Mouse (Mus musculus): ENCODE measurements around the gene Anapc13. TPM values are rescaled to one million over a fixed set of nuclear protein-coding genes. Genes with fewer than 3 reads are reported as not detected.

The Anapc13 gene
- polyA plus RNA-seq, 1 experiment from 2014 or later, result 91.9 TPM

DNA sequence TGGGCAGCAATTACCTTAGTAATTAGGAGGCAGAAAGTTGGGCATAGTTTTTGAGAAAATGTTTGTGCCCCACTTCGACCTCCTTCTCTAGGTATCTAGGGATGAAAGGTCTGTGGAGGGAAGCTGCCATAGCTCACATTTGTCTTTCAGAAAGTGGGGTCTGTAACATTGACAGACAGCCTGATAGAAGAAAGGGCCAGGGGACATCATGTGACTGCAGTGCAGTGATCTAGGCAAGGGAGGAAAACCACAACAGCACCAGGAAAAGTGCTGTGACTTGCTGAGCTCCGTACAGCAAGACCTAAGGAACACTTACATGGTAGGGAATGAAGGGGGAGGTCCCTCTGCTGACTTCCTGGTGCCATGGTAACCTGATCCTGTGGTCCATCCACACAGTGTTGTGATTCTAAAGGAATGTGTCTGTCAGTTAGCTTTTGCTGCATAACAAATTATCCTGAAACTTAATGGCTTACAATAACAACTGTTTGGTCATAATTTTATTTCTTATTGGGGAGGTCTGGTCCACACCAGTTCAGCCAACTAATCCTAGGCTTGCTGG lies 5.6 kb downstream of the Anapc13 start:
- ATAC-seq (ENCODE audit: insufficient read depth), result no peak
- H3K4me2 ChIP-seq, result no peak overlapping the region
- no peaks in the 10 kb centered on the region for H3K27me3 ChIP-seq
- H3K4me1 ChIP-seq (replicated peaks), result peaks cover 17% of the 10 kb centered on the region
- H3K36me3 ChIP-seq (replicated peaks), result peaks cover 19% of the 10 kb centered on the region; the same call in 1 of the 2 replicates
- H3K9ac ChIP-seq, result no peak overlapping the region
- H3K27ac ChIP-seq (replicated peaks), result no peak overlapping the region
- H3K9me3 ChIP-seq (replicated peaks), result no peaks in the 10 kb centered on the region
- no peak overlapping the region for H3K4me3 ChIP-seq (replicated peaks)
- WGBS (ENCODE audit: insufficient replicate concordance), result 32% methylated on average over 2 of the region's 2 CpGs

DNA sequence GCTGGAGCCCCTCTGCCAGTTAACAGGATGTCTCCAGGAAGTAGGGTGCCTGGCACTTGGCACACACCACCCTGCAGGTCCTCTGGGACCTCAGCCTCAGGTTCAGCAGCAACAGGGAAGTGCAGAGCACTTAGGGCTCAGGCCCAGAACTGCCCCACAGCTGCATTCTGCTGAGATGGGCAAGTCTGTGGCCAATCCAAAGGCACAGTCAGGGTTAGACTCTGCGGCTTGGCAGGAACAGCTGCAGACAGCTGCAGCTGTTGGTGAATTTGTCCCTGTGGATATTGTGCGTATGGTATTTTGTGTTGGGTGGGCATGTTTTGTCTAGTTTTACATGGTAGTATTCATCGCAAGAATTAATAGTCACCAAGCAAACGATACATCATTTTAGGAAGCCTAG lies 6.1 kb downstream of the Anapc13 start:
- no peaks in the 10 kb centered on the region for H3K27me3 ChIP-seq
- H3K27ac ChIP-seq (replicated peaks), result no peak overlapping the region
- peaks cover 19% of the 10 kb centered on the region; the same call in 1 of the 2 replicates for H3K36me3 ChIP-seq (replicated peaks)
- H3K4me3 ChIP-seq (replicated peaks), result no peak overlapping the region
- no peak for ATAC-seq (ENCODE audit: insufficient read depth)
- H3K9ac ChIP-seq, result no peak overlapping the region
- no peak overlapping the region for H3K4me2 ChIP-seq
- WGBS (ENCODE audit: insufficient replicate concordance), result 78% methylated on average over 4 of the region's 4 CpGs
- peaks cover 14% of the 10 kb centered on the region for H3K4me1 ChIP-seq (replicated peaks)
- no peaks in the 10 kb centered on the region for H3K9me3 ChIP-seq (replicated peaks)

GRCm38 (mm10) chr9:102632923-102633537 lies 6.9 kb downstream of the Anapc13 start:
- 39% methylated on average over 1 of the region's 1 CpGs for WGBS (ENCODE audit: insufficient replicate concordance)
- Histone ChIP-seq H3K9ac (no peak overlapping the region), H3K9me3 (replicated peaks) (no peaks in the 10 kb centered on the region), H3K36me3 (replicated peaks) (peaks cover 19% of the 10 kb centered on the region; the same call in 1 of the 2 replicates), H3K4me3 (replicated peaks) (no peak overlapping the region), H3K4me2 (no peak overlapping the region), H3K27me3 (no peaks in the 10 kb centered on the region), H3K4me1 (replicated peaks) (peaks cover 5% of the 10 kb centered on the region), H3K27ac (replicated peaks) (no peak overlapping the region)
- no peak for ATAC-seq (ENCODE audit: insufficient read depth)

- no peak overlapping the region for H3K4me3 ChIP-seq (replicated peaks)
- H3K27me3 ChIP-seq, result no peaks in the 10 kb centered on the region
- no peaks in the 10 kb centered on the region for H3K4me1 ChIP-seq (replicated peaks)
- H3K4me2 ChIP-seq, result no peak overlapping the region
- no peak overlapping the region for H3K9ac ChIP-seq
- H3K9me3 ChIP-seq (replicated peaks), result no peaks in the 10 kb centered on the region
- no peak overlapping the region for H3K27ac ChIP-seq (replicated peaks)
- 71% methylated on average over 8 of the region's 8 CpGs for WGBS (ENCODE audit: insufficient replicate concordance)
- no peak for ATAC-seq (ENCODE audit: insufficient read depth)
- peaks cover 19% of the 10 kb centered on the region; the same call in 1 of the 2 replicates for H3K36me3 ChIP-seq (replicated peaks)
Measured at GRCm38 (mm10) chr9:102634453-102634852, 8.4 kb downstream of the Anapc13 start.

DNA sequence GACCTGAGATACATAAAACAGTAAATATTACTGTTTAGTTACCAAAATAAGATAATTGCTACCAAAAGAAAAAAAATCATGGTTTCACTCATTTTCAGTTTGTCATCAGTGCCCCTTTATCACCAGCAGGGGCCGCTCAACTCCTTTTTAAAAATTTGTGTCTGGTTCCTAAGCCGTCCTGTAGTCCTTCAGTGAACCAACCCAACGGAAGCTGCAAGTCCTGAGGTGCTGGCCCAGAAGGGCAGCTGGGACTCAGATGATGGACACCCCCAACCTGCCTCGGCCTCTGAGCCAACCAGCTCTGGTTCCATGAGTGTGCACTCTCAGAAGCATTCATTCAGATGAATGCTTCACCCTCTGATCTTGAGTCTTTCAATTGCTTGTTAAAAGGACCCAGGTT lies 10.5 kb downstream of the Anapc13 start:
- WGBS (ENCODE audit: insufficient replicate concordance), result 2% methylated on average over 4 of the region's 4 CpGs
- H3K27me3 ChIP-seq, result no peaks in the 10 kb centered on the region
- no peaks in the 10 kb centered on the region for H3K4me1 ChIP-seq (replicated peaks)
- no peak overlapping the region for H3K27ac ChIP-seq (replicated peaks)
- no peak overlapping the region for H3K9ac ChIP-seq
- ATAC-seq (ENCODE audit: insufficient read depth), result no peak
- no peak overlapping the region for H3K4me2 ChIP-seq
- no peaks in the 10 kb centered on the region for H3K9me3 ChIP-seq (replicated peaks)
- peaks cover 13% of the 10 kb centered on the region; the same call in 1 of the 2 replicates for H3K36me3 ChIP-seq (replicated peaks)
- H3K4me3 ChIP-seq (replicated peaks), result no peak overlapping the region

DNA sequence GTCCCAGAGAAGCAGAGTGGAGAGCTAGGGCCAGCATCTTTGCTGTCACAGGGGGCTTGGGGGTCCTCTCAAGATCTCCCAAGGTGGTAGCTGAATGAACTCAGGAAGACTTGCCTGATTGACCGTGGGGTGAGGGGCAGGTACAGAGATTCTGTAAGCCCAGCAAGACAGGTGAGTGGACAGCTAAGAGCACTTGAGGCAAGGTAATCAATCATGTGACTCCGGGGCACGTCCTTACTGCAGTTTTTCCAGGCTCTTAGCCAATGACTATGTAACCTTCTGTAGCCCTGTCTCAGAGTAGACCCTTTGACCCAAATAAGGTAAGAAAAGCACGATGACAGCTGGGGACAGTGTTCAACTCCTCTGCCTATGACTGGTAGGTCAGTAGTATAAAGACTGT lies 11.0 kb downstream of the Anapc13 start:
- Histone ChIP-seq H3K4me1 (replicated peaks) (no peaks in the 10 kb centered on the region), H3K27ac (replicated peaks) (no peak overlapping the region), H3K27me3 (no peaks in the 10 kb centered on the region), H3K4me3 (replicated peaks) (no peak overlapping the region), H3K4me2 (no peak overlapping the region), H3K36me3 (replicated peaks) (peaks cover 13% of the 10 kb centered on the region; the same call in 1 of the 2 replicates), H3K9ac (no peak overlapping the region), H3K9me3 (replicated peaks) (no peaks in the 10 kb centered on the region)
- ATAC-seq (ENCODE audit: insufficient read depth), result no peak
- WGBS (ENCODE audit: insufficient replicate concordance), result 48% methylated on average over 4 of the region's 4 CpGs

DNA sequence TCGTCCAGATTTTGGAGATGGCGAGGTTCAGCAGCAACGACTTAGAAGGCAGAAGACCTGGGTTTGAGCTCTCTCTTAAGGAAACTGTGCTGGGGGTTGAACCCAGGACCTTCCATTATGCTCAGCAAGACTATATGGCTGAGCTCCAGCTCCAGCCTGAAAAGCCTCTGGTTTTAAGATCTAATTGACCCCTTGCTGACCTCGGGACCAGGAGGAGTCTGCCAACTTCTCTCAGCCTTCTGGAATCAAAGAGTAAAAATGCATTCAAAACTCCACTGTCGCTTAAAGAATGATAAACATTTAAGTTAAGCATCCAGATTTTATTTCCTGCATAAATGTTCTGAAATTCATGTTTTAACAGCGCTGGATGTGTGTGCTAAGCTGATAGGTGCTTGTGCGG lies 12.9 kb downstream of the Anapc13 start:
- Histone ChIP-seq H3K36me3 (replicated peaks) (peaks cover 6% of the 10 kb centered on the region; the same call in 1 of the 2 replicates), H3K4me1 (replicated peaks) (no peaks in the 10 kb centered on the region), H3K4me2 (no peak overlapping the region), H3K27me3 (peaks cover 4% of the 10 kb centered on the region; the same call in 1 of the 2 replicates), H3K4me3 (replicated peaks) (no peak overlapping the region), H3K9ac (no peak overlapping the region), H3K27ac (replicated peaks) (no peak overlapping the region), H3K9me3 (replicated peaks) (no peaks in the 10 kb centered on the region)
- WGBS (ENCODE audit: insufficient replicate concordance), result 63% methylated on average over 7 of the region's 7 CpGs
- ATAC-seq (ENCODE audit: insufficient read depth), result no peak

DNA sequence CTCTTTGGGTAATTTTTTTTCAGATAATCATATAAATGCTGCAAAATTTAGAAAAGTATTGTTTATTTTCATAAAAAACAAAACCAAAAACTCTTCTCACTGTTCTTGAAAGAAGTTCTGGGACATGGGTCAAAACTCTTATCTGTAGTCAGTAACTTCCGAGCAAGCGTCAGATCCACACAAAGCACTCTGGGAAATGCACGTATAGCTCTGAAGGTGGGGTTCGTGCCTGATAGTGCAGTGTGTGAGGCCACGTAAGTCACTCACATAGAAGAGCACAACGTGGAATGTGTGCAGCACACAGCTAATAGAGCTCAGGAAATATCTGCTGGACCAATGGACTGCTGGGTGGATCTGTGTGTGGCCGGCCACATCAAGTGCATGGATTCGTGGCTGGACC lies 13.4 kb downstream of the Anapc13 start:
- Histone ChIP-seq H3K4me3 (replicated peaks) (no peak overlapping the region), H3K9ac (no peak overlapping the region), H3K4me1 (replicated peaks) (no peaks in the 10 kb centered on the region), H3K9me3 (replicated peaks) (no peaks in the 10 kb centered on the region), H3K27ac (replicated peaks) (no peak overlapping the region), H3K36me3 (replicated peaks) (peaks cover under 1% of the 10 kb centered on the region; the same call in 1 of the 2 replicates), H3K27me3 (peaks cover 7% of the 10 kb centered on the region; the same call in 1 of the 2 replicates), H3K4me2 (no peak overlapping the region)
- 62% methylated on average over 8 of the region's 8 CpGs for WGBS (ENCODE audit: insufficient replicate concordance)
- ATAC-seq (ENCODE audit: insufficient read depth), result no peak

DNA sequence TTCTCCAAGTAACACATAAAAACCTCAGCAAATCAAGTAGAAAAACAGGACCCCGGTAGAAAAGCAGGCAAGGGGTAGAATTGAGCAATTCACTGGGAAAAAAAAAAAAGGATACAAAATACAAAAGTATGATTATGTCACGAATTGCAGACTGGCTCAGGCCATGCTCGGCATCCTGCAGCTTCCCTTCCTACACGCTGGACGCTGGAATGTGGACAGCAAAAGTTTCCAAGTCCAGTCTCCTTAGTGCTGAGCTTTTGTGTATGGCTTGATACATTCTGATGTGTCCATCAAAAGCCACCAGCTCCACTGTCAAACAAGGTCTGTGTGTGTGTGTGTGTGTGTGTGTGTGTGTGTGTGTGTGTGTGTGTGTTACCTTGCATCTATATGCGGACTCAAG lies 15.4 kb downstream of the Anapc13 start:
- H3K4me3 ChIP-seq (replicated peaks), result no peak overlapping the region
- 55% methylated on average over 6 of the region's 6 CpGs for WGBS (ENCODE audit: insufficient replicate concordance)
- H3K27ac ChIP-seq (replicated peaks), result no peak overlapping the region
- no peaks in the 10 kb centered on the region for H3K9me3 ChIP-seq (replicated peaks)
- no peaks in the 10 kb centered on the region for H3K4me1 ChIP-seq (replicated peaks)
- no peak overlapping the region for H3K4me2 ChIP-seq
- no peaks in the 10 kb centered on the region for H3K36me3 ChIP-seq (replicated peaks)
- H3K27me3 ChIP-seq, result peaks cover 7% of the 10 kb centered on the region; the same call in 1 of the 2 replicates
- ATAC-seq (ENCODE audit: insufficient read depth), result no peak
- no peak overlapping the region for H3K9ac ChIP-seq

DNA sequence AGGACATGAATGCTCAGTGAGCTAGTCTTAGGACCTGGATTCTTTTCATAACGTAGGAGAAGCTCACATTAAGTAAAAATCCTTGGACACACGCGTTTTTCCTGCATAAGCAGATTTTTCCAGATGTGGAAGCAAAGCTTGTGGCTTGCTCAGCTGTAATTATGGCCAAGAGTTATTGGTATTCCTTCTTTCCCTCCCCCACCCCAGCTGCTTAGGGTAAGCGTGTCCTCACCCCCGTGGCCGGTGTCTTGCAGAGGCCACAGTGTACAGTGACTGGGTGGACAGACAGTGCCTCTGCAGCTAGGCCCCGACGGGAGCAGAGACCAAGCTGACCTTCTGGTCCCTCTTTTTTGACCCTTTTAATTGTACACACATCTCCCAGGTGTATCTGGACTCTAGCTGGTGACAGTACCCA lies 17.0 kb downstream of the Anapc13 start:
- no peak overlapping the region for H3K9ac ChIP-seq
- no peaks in the 10 kb centered on the region for H3K36me3 ChIP-seq (replicated peaks)
- H3K27me3 ChIP-seq, result peaks cover 7% of the 10 kb centered on the region; the same call in 1 of the 2 replicates
- ATAC-seq (ENCODE audit: insufficient read depth), result no peak
- 37% methylated on average over 8 of the region's 8 CpGs for WGBS (ENCODE audit: insufficient replicate concordance)
- no peak overlapping the region for H3K4me3 ChIP-seq (replicated peaks)
- no peak overlapping the region for H3K27ac ChIP-seq (replicated peaks)
- no peaks in the 10 kb centered on the region for H3K9me3 ChIP-seq (replicated peaks)
- H3K4me2 ChIP-seq, result no peak overlapping the region
- no peaks in the 10 kb centered on the region for H3K4me1 ChIP-seq (replicated peaks)

DNA sequence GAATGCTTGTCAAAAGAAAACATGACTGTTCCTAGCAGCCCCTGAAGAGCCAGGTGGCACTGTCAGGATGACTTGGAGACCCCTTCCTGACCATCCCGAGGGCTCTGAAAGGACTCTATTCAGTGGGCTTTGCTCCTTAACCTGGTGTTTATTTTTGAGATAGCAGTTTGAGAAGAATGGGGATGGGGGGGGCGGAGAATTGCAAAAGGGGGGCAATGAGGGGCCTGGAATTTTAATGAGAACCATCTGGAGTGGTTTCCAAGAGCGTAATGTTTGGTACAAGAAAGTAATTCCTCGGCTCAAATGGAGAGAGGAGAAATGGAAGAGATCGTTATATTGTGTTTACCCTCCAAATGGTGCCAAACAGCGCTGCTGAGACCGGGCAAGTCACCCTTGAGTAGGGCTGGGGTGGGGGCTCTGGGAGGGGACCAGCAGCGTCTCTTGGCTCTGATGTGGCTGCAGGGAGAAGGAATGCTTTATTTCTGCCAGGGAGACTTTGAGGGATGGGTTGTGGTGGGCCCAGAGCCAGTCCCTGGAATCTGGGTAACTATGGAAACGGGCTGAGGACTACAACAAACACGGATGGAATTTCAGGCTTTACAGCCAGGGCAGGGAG lies 17.5 kb downstream of the Anapc13 start:
- Histone ChIP-seq H3K27ac (replicated peaks) (0 out of 2 replicates have a peak overlapping the region, but pooled peaks have one; percentile 19), H3K4me1 (replicated peaks) (no peaks in the 10 kb centered on the region), H3K9me3 (replicated peaks) (no peaks in the 10 kb centered on the region), H3K27me3 (peaks cover 7% of the 10 kb centered on the region; the same call in 1 of the 2 replicates), H3K4me2 (no peak overlapping the region), H3K36me3 (replicated peaks) (no peaks in the 10 kb centered on the region), H3K9ac (no peak overlapping the region), H3K4me3 (replicated peaks) (no peak overlapping the region)
- 26% methylated on average over 10 of the region's 10 CpGs for WGBS (ENCODE audit: insufficient replicate concordance)
- ATAC-seq (ENCODE audit: insufficient read depth), result no peak
